Mouse (Mus musculus): Measurements from ENCODE around the gene Slc35a2. TPM values are rescaled to one million over a fixed set of nuclear protein-coding genes. Genes with fewer than 3 reads are reported as not detected.

Slc35a2 gene
- polyA plus RNA-seq, 2 experiments, result 6.7 to 13.1 TPM

- Histone ChIP-seq H3K4me2 (ENCODE audit: low read depth) (no peak overlapping the region), H3K4me3 (ENCODE audit: insufficient read depth in 1 of 2, low read depth in 2 of 2, low read length in 2 of 2) (no peak overlapping the region), H3K9me3 (ENCODE audit: control insufficient read depth, low read length) (no peaks in the 10 kb centered on the region), H3K9ac (replicated peaks) (no peak overlapping the region), H3K27me3 (ENCODE audit: control insufficient read depth, insufficient read depth, low read length) (peaks cover 67% of the 10 kb centered on the region), H3K36me3 (replicated peaks; ENCODE audit: control insufficient read depth, insufficient read depth, low read depth) (no peaks in the 10 kb centered on the region), H3K4me1 (replicated peaks; ENCODE audit: control insufficient read depth in 2 of 2, insufficient read depth in 2 of 2, low read length in 1 of 2) (no peaks in the 10 kb centered on the region), H3K27ac (no peak overlapping the region)
- 11% methylated on average over 10 of the region's 10 CpGs for WGBS (ENCODE audit: insufficient replicate concordance)
- ATAC-seq (ENCODE audit: insufficient read depth) (no peak), DNase-seq (ENCODE audit: low read depth in 3 of 3, low spot score in 3 of 3) (no peak)
- TF ChIP-seq CTCF (IDR thresholded peaks at IDR 0.05; ENCODE audit: low read depth) (no peak), EP300 (IDR thresholded peaks at IDR 0.05; ENCODE audit: low read depth) (no peak)
Observed at GRCm38 (mm10) chrX:7927116-7927515, 43.3 kb downstream of the Slc35a2 start.

GRCm38 (mm10) chrX:7928270-7928790 lies 44.5 kb downstream of the Slc35a2 start, which contains the start of gene Eras:
TSS of gene Eras (minus strand) at chrX:7928607.
- H3K27ac ChIP-seq, result no peak within 1 kb of the TSS
- no peaks in the 10 kb centered on the region for H3K9me3 ChIP-seq (ENCODE audit: control insufficient read depth, low read length)
- no peak within 1 kb of the TSS for H3K4me3 ChIP-seq (ENCODE audit: insufficient read depth in 1 of 2, low read depth in 2 of 2, low read length in 2 of 2)
- H3K27me3 ChIP-seq (ENCODE audit: control insufficient read depth, insufficient read depth, low read length), result peaks cover 55% of the 10 kb centered on the region
- TF ChIP-seq EP300 (IDR thresholded peaks at IDR 0.05; ENCODE audit: low read depth) (no peak), CTCF (IDR thresholded peaks at IDR 0.05; ENCODE audit: low read depth) (no peak)
- DNase-seq (ENCODE audit: low read depth in 3 of 3, low spot score in 3 of 3) (no peak), ATAC-seq (ENCODE audit: insufficient read depth) (no peak)
- 18% methylated on average over 18 of the region's 19 CpGs for WGBS (ENCODE audit: insufficient replicate concordance)
- no peak within 1 kb of the TSS for H3K4me2 ChIP-seq (ENCODE audit: low read depth)
- H3K36me3 ChIP-seq (replicated peaks; ENCODE audit: control insufficient read depth, insufficient read depth, low read depth), result no peaks in the 10 kb centered on the region
- no peaks in the 10 kb centered on the region for H3K4me1 ChIP-seq (replicated peaks; ENCODE audit: control insufficient read depth in 2 of 2, insufficient read depth in 2 of 2, low read length in 1 of 2)
- no peak within 1 kb of the TSS for H3K9ac ChIP-seq (replicated peaks)

- Histone ChIP-seq H3K9ac (replicated peaks) (no peak overlapping the region), H3K27ac (no peak overlapping the region), H3K36me3 (replicated peaks; ENCODE audit: control insufficient read depth, insufficient read depth, low read depth) (no peaks in the 10 kb centered on the region), H3K9me3 (ENCODE audit: control insufficient read depth, low read length) (no peaks in the 10 kb centered on the region), H3K4me1 (replicated peaks; ENCODE audit: control insufficient read depth in 2 of 2, insufficient read depth in 2 of 2, low read length in 1 of 2) (no peaks in the 10 kb centered on the region), H3K27me3 (ENCODE audit: control insufficient read depth, insufficient read depth, low read length) (no peaks in the 10 kb centered on the region), H3K4me3 (ENCODE audit: insufficient read depth in 1 of 2, low read depth in 2 of 2, low read length in 2 of 2) (no peak overlapping the region), H3K4me2 (ENCODE audit: low read depth) (no peak overlapping the region)
- DNase-seq (ENCODE audit: low read depth in 3 of 3, low spot score in 3 of 3) (no peak), ATAC-seq (ENCODE audit: insufficient read depth) (no peak)
- 36% methylated on average over 9 of the region's 11 CpGs for WGBS (ENCODE audit: insufficient replicate concordance)
- peak; percentile 68 for TF ChIP-seq CTCF (IDR thresholded peaks at IDR 0.05; ENCODE audit: low read depth)
- TF ChIP-seq EP300 (IDR thresholded peaks at IDR 0.05; ENCODE audit: low read depth), result no peak
Observed at GRCm38 (mm10) chrX:7936874-7937273, 53.0 kb downstream of the Slc35a2 start.

- Histone ChIP-seq H3K4me2 (ENCODE audit: low read depth) (no peak overlapping the region), H3K9ac (replicated peaks) (no peak overlapping the region), H3K27ac (no peak overlapping the region), H3K4me1 (replicated peaks; ENCODE audit: control insufficient read depth in 2 of 2, insufficient read depth in 2 of 2, low read length in 1 of 2) (no peaks in the 10 kb centered on the region), H3K27me3 (ENCODE audit: control insufficient read depth, insufficient read depth, low read length) (no peaks in the 10 kb centered on the region), H3K4me3 (ENCODE audit: insufficient read depth in 1 of 2, low read depth in 2 of 2, low read length in 2 of 2) (no peak overlapping the region), H3K9me3 (ENCODE audit: control insufficient read depth, low read length) (no peaks in the 10 kb centered on the region), H3K36me3 (replicated peaks; ENCODE audit: control insufficient read depth, insufficient read depth, low read depth) (no peaks in the 10 kb centered on the region)
- 77% methylated on average over 6 of the region's 6 CpGs for WGBS (ENCODE audit: insufficient replicate concordance)
- ATAC-seq (ENCODE audit: insufficient read depth), result no peak
- TF ChIP-seq EP300 (IDR thresholded peaks at IDR 0.05; ENCODE audit: low read depth) (no peak), CTCF (IDR thresholded peaks at IDR 0.05; ENCODE audit: low read depth) (no peak)
- no peak for DNase-seq (ENCODE audit: low read depth in 3 of 3, low spot score in 3 of 3)
Observed at GRCm38 (mm10) chrX:7937667-7938066, 53.8 kb downstream of the Slc35a2 start.

Other genes starting within 250 kb of the Slc35a2 start
- 0.34 and 0.39 TPM in 2 replicates for gene Syp, start 245.6 kb upstream of the Slc35a2 start, polyA plus RNA-seq (2012; rRNA removed)
- 0.05 and 0.25 TPM in 2 replicates for gene Syp, start 245.6 kb upstream of the Slc35a2 start, polyA plus RNA-seq (2014; fragmentation: Nextera tagmentation; extraction: Ambion mirVana)
- gene Prickle3, start 226.8 kb upstream of the Slc35a2 start, polyA plus RNA-seq (2012; rRNA removed), result 1.2 and 1.3 TPM in 2 replicates
- gene Prickle3, start 226.8 kb upstream of the Slc35a2 start, polyA plus RNA-seq (2014; fragmentation: Nextera tagmentation; extraction: Ambion mirVana), result 0.34 and 1.0 TPM in 2 replicates
- gene Plp2, start 212.6 kb upstream of the Slc35a2 start, polyA plus RNA-seq (2012; rRNA removed), result 27.3 and 43.1 TPM in 2 replicates
- gene Plp2, start 212.6 kb upstream of the Slc35a2 start, polyA plus RNA-seq (2014; fragmentation: Nextera tagmentation; extraction: Ambion mirVana), result 29.0 and 31.0 TPM in 2 replicates
- 0.02 and 0.04 TPM in 2 replicates for gene Magix, start 202.8 kb upstream of the Slc35a2 start, polyA plus RNA-seq (2012; rRNA removed)
- gene Magix, start 202.8 kb upstream of the Slc35a2 start, polyA plus RNA-seq (2014; fragmentation: Nextera tagmentation; extraction: Ambion mirVana), result 0.20 TPM in 1 of 2 replicates, not detected in the other
- gene Gpkow, start 186.9 kb upstream of the Slc35a2 start, polyA plus RNA-seq (2012; rRNA removed), result 4.4 and 7.0 TPM in 2 replicates
- 12.6 and 14.6 TPM in 2 replicates for gene Gpkow, start 186.9 kb upstream of the Slc35a2 start, polyA plus RNA-seq (2014; fragmentation: Nextera tagmentation; extraction: Ambion mirVana)
- gene Wdr45, start 169.7 kb upstream of the Slc35a2 start, polyA plus RNA-seq (2012; rRNA removed), result 11.8 and 12.1 TPM in 2 replicates
- gene Wdr45, start 169.7 kb upstream of the Slc35a2 start, polyA plus RNA-seq (2014; fragmentation: Nextera tagmentation; extraction: Ambion mirVana), result 7.5 and 10.0 TPM in 2 replicates
- 0.09 and 0.18 TPM in 2 replicates for gene Gm45208, start 161.8 kb upstream of the Slc35a2 start, polyA plus RNA-seq (2012; rRNA removed)
- gene Gm45208, start 161.8 kb upstream of the Slc35a2 start, polyA plus RNA-seq (2014; fragmentation: Nextera tagmentation; extraction: Ambion mirVana), result not detected in 2 replicates
- 4.3 and 5.7 TPM in 2 replicates for gene Praf2, start 155.6 kb upstream of the Slc35a2 start, polyA plus RNA-seq (2012; rRNA removed)
- gene Praf2, start 155.6 kb upstream of the Slc35a2 start, polyA plus RNA-seq (2014; fragmentation: Nextera tagmentation; extraction: Ambion mirVana), result 4.0 and 6.6 TPM in 2 replicates
- 1.4 and 2.0 TPM in 2 replicates for gene Ccdc120, start 133.1 kb upstream of the Slc35a2 start, polyA plus RNA-seq (2012; rRNA removed)
- 1.5 and 2.3 TPM in 2 replicates for gene Ccdc120, start 133.1 kb upstream of the Slc35a2 start, polyA plus RNA-seq (2014; fragmentation: Nextera tagmentation; extraction: Ambion mirVana)
- 4.6 and 4.7 TPM in 2 replicates for gene Tfe3, start 121.5 kb upstream of the Slc35a2 start, polyA plus RNA-seq (2012; rRNA removed)
- 5.7 and 7.3 TPM in 2 replicates for gene Tfe3, start 121.5 kb upstream of the Slc35a2 start, polyA plus RNA-seq (2014; fragmentation: Nextera tagmentation; extraction: Ambion mirVana)
- gene Gripap1, start 94.3 kb upstream of the Slc35a2 start, polyA plus RNA-seq (2012; rRNA removed), result 23.3 and 31.3 TPM in 2 replicates
- 17.7 and 19.7 TPM in 2 replicates for gene Gripap1, start 94.3 kb upstream of the Slc35a2 start, polyA plus RNA-seq (2014; fragmentation: Nextera tagmentation; extraction: Ambion mirVana)
- gene Kcnd1, start 61.7 kb upstream of the Slc35a2 start, polyA plus RNA-seq (2012; rRNA removed), result 0.37 and 0.43 TPM in 2 replicates
- 0.19 TPM in 2 replicates for gene Kcnd1, start 61.7 kb upstream of the Slc35a2 start, polyA plus RNA-seq (2014; fragmentation: Nextera tagmentation; extraction: Ambion mirVana)
- 30.0 and 30.4 TPM in 2 replicates for gene Otud5, start 42.7 kb upstream of the Slc35a2 start, polyA plus RNA-seq (2012; rRNA removed)
- gene Otud5, start 42.7 kb upstream of the Slc35a2 start, polyA plus RNA-seq (2014; fragmentation: Nextera tagmentation; extraction: Ambion mirVana), result 26.9 and 28.8 TPM in 2 replicates
- gene Pim2, start 5.8 kb upstream of the Slc35a2 start, polyA plus RNA-seq (2012; rRNA removed), result 2.8 and 2.9 TPM in 2 replicates
- gene Pim2, start 5.8 kb upstream of the Slc35a2 start, polyA plus RNA-seq (2014; fragmentation: Nextera tagmentation; extraction: Ambion mirVana), result 2.3 and 2.4 TPM in 2 replicates
- 27.3 and 41.4 TPM in 2 replicates for gene Pqbp1, start 15.2 kb downstream of the Slc35a2 start, polyA plus RNA-seq (2012; rRNA removed)
- 28.4 and 28.5 TPM in 2 replicates for gene Pqbp1, start 15.2 kb downstream of the Slc35a2 start, polyA plus RNA-seq (2014; fragmentation: Nextera tagmentation; extraction: Ambion mirVana)
- 18.2 and 18.6 TPM in 2 replicates for gene Timm17b, start 15.3 kb downstream of the Slc35a2 start, polyA plus RNA-seq (2012; rRNA removed)
- 105 and 109 TPM in 2 replicates for gene Timm17b, start 15.3 kb downstream of the Slc35a2 start, polyA plus RNA-seq (2014; fragmentation: Nextera tagmentation; extraction: Ambion mirVana)
- gene Gm10491, start 23.8 kb downstream of the Slc35a2 start, polyA plus RNA-seq (2012; rRNA removed), result not detected in 2 replicates
- not detected in 2 replicates for gene Gm10491, start 23.8 kb downstream of the Slc35a2 start, polyA plus RNA-seq (2014; fragmentation: Nextera tagmentation; extraction: Ambion mirVana)
- not detected in 2 replicates for gene Gm10490, start 25.5 kb downstream of the Slc35a2 start, polyA plus RNA-seq (2012; rRNA removed)
- gene Gm10490, start 25.5 kb downstream of the Slc35a2 start, polyA plus RNA-seq (2014; fragmentation: Nextera tagmentation; extraction: Ambion mirVana), result not detected in 2 replicates
- 0.19 TPM in 1 of 2 replicates, not detected in the other for gene Pcsk1n, start 35.8 kb downstream of the Slc35a2 start, polyA plus RNA-seq (2012; rRNA removed)
- 0.08 TPM in 1 of 2 replicates, not detected in the other for gene Pcsk1n, start 35.8 kb downstream of the Slc35a2 start, polyA plus RNA-seq (2014; fragmentation: Nextera tagmentation; extraction: Ambion mirVana)
- gene Eras, start 44.6 kb downstream of the Slc35a2 start, polyA plus RNA-seq (2012; rRNA removed), result 0.05 TPM in 1 of 2 replicates, not detected in the other
- gene Eras, start 44.6 kb downstream of the Slc35a2 start, polyA plus RNA-seq (2014; fragmentation: Nextera tagmentation; extraction: Ambion mirVana), result not detected in 2 replicates
- 10.8 and 11.9 TPM in 2 replicates for gene Hdac6, start 63.9 kb downstream of the Slc35a2 start, polyA plus RNA-seq (2012; rRNA removed)
- gene Hdac6, start 63.9 kb downstream of the Slc35a2 start, polyA plus RNA-seq (2014; fragmentation: Nextera tagmentation; extraction: Ambion mirVana), result 7.9 and 8.8 TPM in 2 replicates
- gene Gata1, start 94.0 kb downstream of the Slc35a2 start, polyA plus RNA-seq (2012; rRNA removed), result 112 and 113 TPM in 2 replicates
- gene Gata1, start 94.0 kb downstream of the Slc35a2 start, polyA plus RNA-seq (2014; fragmentation: Nextera tagmentation; extraction: Ambion mirVana), result 105 and 126 TPM in 2 replicates
- not detected in 2 replicates for gene Glod5, start 134.5 kb downstream of the Slc35a2 start, polyA plus RNA-seq (2012; rRNA removed)
- not detected in 2 replicates for gene Glod5, start 134.5 kb downstream of the Slc35a2 start, polyA plus RNA-seq (2014; fragmentation: Nextera tagmentation; extraction: Ambion mirVana)
- gene Suv39h1, start 190.7 kb downstream of the Slc35a2 start, polyA plus RNA-seq (2012; rRNA removed), result 24.6 and 31.3 TPM in 2 replicates
- gene Suv39h1, start 190.7 kb downstream of the Slc35a2 start, polyA plus RNA-seq (2014; fragmentation: Nextera tagmentation; extraction: Ambion mirVana), result 28.4 and 34.8 TPM in 2 replicates
- 8.2 and 10.0 TPM in 2 replicates for gene Was, start 206.5 kb downstream of the Slc35a2 start, polyA plus RNA-seq (2012; rRNA removed)
- gene Was, start 206.5 kb downstream of the Slc35a2 start, polyA plus RNA-seq (2014; fragmentation: Nextera tagmentation; extraction: Ambion mirVana), result 2.7 and 3.5 TPM in 2 replicates
- gene Wdr13, start 248.9 kb downstream of the Slc35a2 start, polyA plus RNA-seq (2012; rRNA removed), result 14.3 and 14.5 TPM in 2 replicates
- gene Wdr13, start 248.9 kb downstream of the Slc35a2 start, polyA plus RNA-seq (2014; fragmentation: Nextera tagmentation; extraction: Ambion mirVana), result 3.7 and 4.4 TPM in 2 replicates

Data from liver, embryonic 14.5 days (tissue).